Mouse (Mus musculus): Measurements from ENCODE around the gene Cyth4. TPM values are rescaled to one million over a fixed set of nuclear protein-coding genes. Genes with fewer than 3 reads are reported as not detected.

Cyth4 gene
- polyA plus RNA-seq (2016; fragmentation: Nextera tagmentation; extraction: Ambion mirVana) = 15.2 and 15.3 TPM in 2 replicates

GRCm38 (mm10) chr15:78596914-78597313 lies at the start of gene Cyth4:
Gene Cyth4, plus strand, starts transcription at chr15:78597047.
- Histone ChIP-seq H3K27me3 (replicated peaks) (no peaks in the 10 kb centered on the region), H3K4me1 (peaks cover 16% of the 10 kb centered on the region), H3K9ac (no peak within 1 kb of the TSS), H3K27ac (peak within 1 kb of the TSS; percentile 67), H3K9me3 (replicated peaks) (no peaks in the 10 kb centered on the region), H3K4me2 (peak within 1 kb of the TSS; percentile 32), H3K4me3 (peak within 1 kb of the TSS; percentile 33), H3K36me3 (no peaks in the 10 kb centered on the region)
- no peak for ATAC-seq
- 23% methylated on average over 7 of the region's 7 CpGs for WGBS (ENCODE audit: insufficient replicate concordance)

- H3K4me1 ChIP-seq = peaks cover 22% of the 10 kb centered on the region
- H3K4me3 ChIP-seq = no peak overlapping the region
- no peak for ATAC-seq
- peak overlapping the region; percentile 27; the same call in 1 of the 2 replicates for H3K9ac ChIP-seq
- peaks cover 38% of the 10 kb centered on the region for H3K27me3 ChIP-seq (replicated peaks)
- H3K9me3 ChIP-seq (replicated peaks) = peaks cover 12% of the 10 kb centered on the region; the same call in 1 of the 2 replicates
- 43% methylated on average over 5 of the region's 5 CpGs for WGBS (ENCODE audit: insufficient replicate concordance)
- H3K27ac ChIP-seq = no peak overlapping the region
- H3K36me3 ChIP-seq = no peaks in the 10 kb centered on the region
- no peak overlapping the region for H3K4me2 ChIP-seq
Observed at GRCm38 (mm10) chr15:78547415-78548335, 49.2 kb upstream of the Cyth4 start.

- Histone ChIP-seq H3K27me3 (replicated peaks) (peaks cover 32% of the 10 kb centered on the region), H3K9ac (no peak overlapping the region), H3K4me1 (peaks cover 22% of the 10 kb centered on the region), H3K36me3 (no peaks in the 10 kb centered on the region), H3K9me3 (replicated peaks) (peaks cover 12% of the 10 kb centered on the region; the same call in 1 of the 2 replicates), H3K27ac (no peak overlapping the region), H3K4me3 (no peak overlapping the region), H3K4me2 (no peak overlapping the region)
- ATAC-seq = peak; percentile 58
- 17% methylated on average over 3 of the region's 3 CpGs for WGBS (ENCODE audit: insufficient replicate concordance)
Observed at GRCm38 (mm10) chr15:78548336-78548665, 48.5 kb upstream of the Cyth4 start.

GRCm38 (mm10) chr15:78548711-78549110 lies 48.1 kb upstream of the Cyth4 start:
- no peak overlapping the region for H3K4me2 ChIP-seq
- H3K36me3 ChIP-seq = no peaks in the 10 kb centered on the region
- H3K4me1 ChIP-seq = peaks cover 22% of the 10 kb centered on the region
- peaks cover 28% of the 10 kb centered on the region for H3K27me3 ChIP-seq (replicated peaks)
- WGBS (ENCODE audit: insufficient replicate concordance) = 57% methylated on average over 8 of the region's 8 CpGs
- no peak overlapping the region for H3K9ac ChIP-seq
- no peak overlapping the region for H3K4me3 ChIP-seq
- H3K9me3 ChIP-seq (replicated peaks) = peaks cover 12% of the 10 kb centered on the region; the same call in 1 of the 2 replicates
- no peak for ATAC-seq
- H3K27ac ChIP-seq = no peak overlapping the region

- Histone ChIP-seq H3K27ac (no peak overlapping the region), H3K9me3 (replicated peaks) (peaks cover 12% of the 10 kb centered on the region; the same call in 1 of the 2 replicates), H3K4me1 (peaks cover 22% of the 10 kb centered on the region), H3K4me2 (no peak overlapping the region), H3K27me3 (replicated peaks) (peaks cover 23% of the 10 kb centered on the region), H3K9ac (no peak overlapping the region), H3K36me3 (no peaks in the 10 kb centered on the region), H3K4me3 (no peak overlapping the region)
- ATAC-seq = peak; percentile 32; the same call in 1 of the 2 replicates
- WGBS (ENCODE audit: insufficient replicate concordance) = 55% methylated on average over 4 of the region's 4 CpGs
Observed at GRCm38 (mm10) chr15:78549189-78549734, 47.6 kb upstream of the Cyth4 start.

- Histone ChIP-seq H3K27ac (no peak overlapping the region), H3K9me3 (replicated peaks) (peaks cover 12% of the 10 kb centered on the region; the same call in 1 of the 2 replicates), H3K4me3 (peak overlapping the region; percentile 41), H3K9ac (peak overlapping the region; percentile 31; the same call in 1 of the 2 replicates), H3K36me3 (no peaks in the 10 kb centered on the region), H3K4me2 (peak overlapping the region; percentile 55), H3K4me1 (0 out of 2 replicates have a peak, but pooled peaks cover 12% of the 10 kb centered on the region), H3K27me3 (replicated peaks) (peaks cover 8% of the 10 kb centered on the region; the same call in 1 of the 2 replicates)
- no peak for ATAC-seq
- 55% methylated on average over 25 of the region's 25 CpGs for WGBS (ENCODE audit: insufficient replicate concordance)
Observed at GRCm38 (mm10) chr15:78554545-78555313, 42.1 kb upstream of the Cyth4 start.

- Histone ChIP-seq H3K4me3 (no peak overlapping the region), H3K4me2 (no peak overlapping the region), H3K9me3 (replicated peaks) (no peaks in the 10 kb centered on the region), H3K27me3 (replicated peaks) (peaks cover 8% of the 10 kb centered on the region; the same call in 1 of the 2 replicates), H3K4me1 (0 out of 2 replicates have a peak, but pooled peaks cover 12% of the 10 kb centered on the region), H3K9ac (no peak overlapping the region), H3K27ac (no peak overlapping the region), H3K36me3 (peaks cover 22% of the 10 kb centered on the region)
- ATAC-seq = no peak
- 46% methylated on average over 10 of the region's 10 CpGs for WGBS (ENCODE audit: insufficient replicate concordance)
Observed at GRCm38 (mm10) chr15:78557693-78558535, 38.9 kb upstream of the Cyth4 start.

GRCm38 (mm10) chr15:78559141-78559979 lies 37.5 kb upstream of the Cyth4 start:
- H3K9ac ChIP-seq = no peak overlapping the region
- H3K27ac ChIP-seq = no peak overlapping the region
- H3K4me2 ChIP-seq = no peak overlapping the region
- peaks cover 25% of the 10 kb centered on the region for H3K4me1 ChIP-seq
- H3K36me3 ChIP-seq = peaks cover 22% of the 10 kb centered on the region
- peaks cover 8% of the 10 kb centered on the region; the same call in 1 of the 2 replicates for H3K27me3 ChIP-seq (replicated peaks)
- H3K4me3 ChIP-seq = no peak overlapping the region
- H3K9me3 ChIP-seq (replicated peaks) = no peaks in the 10 kb centered on the region
- no peak for ATAC-seq
- 47% methylated on average over 11 of the region's 11 CpGs for WGBS (ENCODE audit: insufficient replicate concordance)

- no peaks in the 10 kb centered on the region for H3K27me3 ChIP-seq (replicated peaks)
- peaks cover 61% of the 10 kb centered on the region for H3K4me1 ChIP-seq
- no peak overlapping the region for H3K9ac ChIP-seq
- peak overlapping the region; percentile 55 for H3K4me2 ChIP-seq
- no peak for ATAC-seq
- H3K27ac ChIP-seq = peak overlapping the region; percentile 82
- 85% methylated on average over 3 of the region's 3 CpGs for WGBS (ENCODE audit: insufficient replicate concordance)
- peaks cover 33% of the 10 kb centered on the region for H3K36me3 ChIP-seq
- H3K9me3 ChIP-seq (replicated peaks) = no peaks in the 10 kb centered on the region
- no peak overlapping the region for H3K4me3 ChIP-seq
Observed at GRCm38 (mm10) chr15:78563344-78563743, 33.5 kb upstream of the Cyth4 start.

GRCm38 (mm10) chr15:78563937-78564336 lies 32.9 kb upstream of the Cyth4 start:
- Histone ChIP-seq H3K9ac (peak overlapping the region; percentile 42), H3K36me3 (peaks cover 39% of the 10 kb centered on the region), H3K27ac (peak overlapping the region; percentile 82), H3K4me2 (peak overlapping the region; percentile 55), H3K4me1 (peaks cover 62% of the 10 kb centered on the region), H3K4me3 (peak overlapping the region; percentile 7), H3K27me3 (replicated peaks) (no peaks in the 10 kb centered on the region), H3K9me3 (replicated peaks) (no peaks in the 10 kb centered on the region)
- ATAC-seq = peak; percentile 71
- 15% methylated on average over 5 of the region's 5 CpGs for WGBS (ENCODE audit: insufficient replicate concordance)

All from liver, embryonic 12.5 days (tissue).